Mouse (Mus musculus): ENCODE measurements at regions not wholly inside any gene's neighbourhood (a gene's known extent, or its start where the extent isn't known, plus 50 kb on each side); places are given as distances from the start of the nearest gene placed in this dataset.

- Histone ChIP-seq H3K9ac (ENCODE audit: low read depth, poor library complexity, severe bottlenecking) (no peak overlapping the region), H3K36me3 (ENCODE audit: control insufficient read depth, insufficient read depth, low read length, poor library complexity, severe bottlenecking) (no peaks in the 10 kb centered on the region), H3K27ac (ENCODE audit: insufficient read depth, low read length) (no peak overlapping the region), H3K27me3 (ENCODE audit: control insufficient read depth, insufficient read depth, low read length, poor library complexity, severe bottlenecking) (no peaks in the 10 kb centered on the region), H3K4me1 (ENCODE audit: control insufficient read depth, insufficient read depth, low read length) (no peaks in the 10 kb centered on the region), H3K9me3 (replicated peaks; ENCODE audit: control insufficient read depth, insufficient read depth, low read length, poor library complexity, severe bottlenecking) (no peaks in the 10 kb centered on the region), H3K4me3 (ENCODE audit: low read depth, low read length) (no peak overlapping the region)
- no peak for TF ChIP-seq CTCF (IDR thresholded peaks at IDR 0.05; ENCODE audit: low read depth, low read length)
- TF ChIP-seq POLR2A (IDR thresholded peaks at IDR 0.05; ENCODE audit: insufficient read depth, low read length), result no peak
- no peak for TF ChIP-seq EP300 (IDR thresholded peaks at IDR 0.05; ENCODE audit: insufficient read depth, low read depth, low read length)
Measured at GRCm38 (mm10) chrX:19084435-19084834, 396.7 kb downstream of the Tex13c3 start.

DNA sequence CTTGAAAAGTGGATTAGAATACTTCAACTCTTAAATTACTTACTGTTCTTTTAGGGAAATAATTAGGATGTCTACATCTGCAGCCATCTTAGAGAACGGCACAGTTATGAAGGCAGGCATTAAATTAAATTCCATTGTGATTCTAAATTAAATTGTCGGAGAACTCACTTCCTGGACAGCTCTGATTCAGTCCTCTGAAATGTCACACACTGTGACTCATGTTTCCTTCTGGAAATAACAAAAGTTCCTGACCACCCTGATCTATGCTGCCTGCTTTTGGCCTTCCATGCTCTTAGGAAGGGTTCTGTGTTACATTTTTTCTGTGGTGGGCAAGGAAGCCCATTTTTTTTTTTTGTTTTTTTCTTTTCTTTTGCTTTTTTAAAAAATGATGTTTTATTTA, 401.1 kb downstream of the Tex13c3 start:
- no peak overlapping the region for H3K4me3 ChIP-seq (ENCODE audit: low read depth, low read length)
- no peaks in the 10 kb centered on the region for H3K27me3 ChIP-seq (ENCODE audit: control insufficient read depth, insufficient read depth, low read length, poor library complexity, severe bottlenecking)
- no peak overlapping the region for H3K9ac ChIP-seq (ENCODE audit: low read depth, poor library complexity, severe bottlenecking)
- H3K4me1 ChIP-seq (ENCODE audit: control insufficient read depth, insufficient read depth, low read length), result no peaks in the 10 kb centered on the region
- H3K9me3 ChIP-seq (replicated peaks; ENCODE audit: control insufficient read depth, insufficient read depth, low read length, poor library complexity, severe bottlenecking), result no peaks in the 10 kb centered on the region
- no peak overlapping the region for H3K27ac ChIP-seq (ENCODE audit: insufficient read depth, low read length)
- no peak for TF ChIP-seq EP300 (IDR thresholded peaks at IDR 0.05; ENCODE audit: insufficient read depth, low read depth, low read length)
- TF ChIP-seq POLR2A (IDR thresholded peaks at IDR 0.05; ENCODE audit: insufficient read depth, low read length), result no peak
- TF ChIP-seq CTCF (IDR thresholded peaks at IDR 0.05; ENCODE audit: low read depth, low read length), result no peak
- no peaks in the 10 kb centered on the region for H3K36me3 ChIP-seq (ENCODE audit: control insufficient read depth, insufficient read depth, low read length, poor library complexity, severe bottlenecking)
